Mouse (Mus musculus): ENCODE results near the gene Mical3.

DNA sequence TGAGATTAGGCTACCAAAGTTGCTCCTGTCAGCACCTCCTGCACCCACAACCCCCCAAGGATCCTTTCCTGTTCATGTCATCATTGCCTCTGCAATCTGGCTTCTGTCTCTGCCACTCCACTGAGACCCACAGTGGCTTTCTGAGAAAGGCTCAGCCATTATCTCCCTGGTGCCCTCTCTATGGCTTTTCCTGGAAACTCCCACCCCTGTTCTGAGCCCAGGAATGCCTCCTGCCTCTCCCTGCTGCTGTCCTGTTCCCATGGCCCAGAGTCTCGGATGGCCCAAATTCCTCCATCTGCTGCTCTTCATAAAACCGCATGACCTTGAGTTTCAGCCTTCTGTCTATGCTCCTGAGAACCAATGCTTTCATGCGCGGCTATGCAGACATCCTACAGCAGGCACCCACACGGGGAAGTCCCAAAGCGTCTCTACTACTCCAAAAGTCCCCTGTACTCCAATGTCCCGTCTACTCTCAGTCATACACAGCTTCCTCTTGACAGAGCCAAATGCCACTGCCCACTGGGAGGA, 77.2 kb downstream of the Mical3 start:
- TF ChIP-seq POLR2A (IDR thresholded peaks at IDR 0.05; ENCODE audit: insufficient read depth, low read depth, low read length): no peak
- TF ChIP-seq CTCF (IDR thresholded peaks at IDR 0.05): no peak
